Mouse (Mus musculus): Measurements from ENCODE around the gene Bex1. TPM values are rescaled to one million over a fixed set of nuclear protein-coding genes. Genes with fewer than 3 reads are reported as not detected.

Gene Bex1
- 153 and 182 TPM in 2 replicates for polyA plus RNA-seq (2012; rRNA removed)

GRCm38 (mm10) chrX:136214729-136215677 is at the start of gene Bex1, which contains the start of gene Tceal7:
TSS of gene Bex1 (minus strand) at chrX:136215513.
TSS of gene Tceal7 (plus strand) at chrX:136214779.

GRCm38 (mm10) chrX:136244574-136245229 is 29.4 kb upstream of the Bex1 start, which contains the start of gene Tceal9:
TSS of gene Tceal9 (plus strand) at chrX:136245079.

GRCm38 (mm10) chrX:136203664-136204066 is 11.6 kb downstream of the Bex1 start, which contains the start of gene Tceal5:
TSS of gene Tceal5 (minus strand) at chrX:136203876.

GRCm38 (mm10) chrX:136172118-136172551 is 43.2 kb downstream of the Bex1 start, which contains the start of gene Tceal8:
TSS of gene Tceal8 (minus strand) at chrX:136172342.

Other genes with a start within 250 kb of the Bex1 start
- gene Arxes2, start 221.7 kb downstream of the Bex1 start, polyA plus RNA-seq (2012; rRNA removed), result 11.0 and 11.1 TPM in 2 replicates
- 2.9 and 3.1 TPM in 2 replicates for gene Arxes1, start 182.1 kb downstream of the Bex1 start, polyA plus RNA-seq (2012; rRNA removed)
- 62.0 and 65.3 TPM in 2 replicates for gene Bex2, start 147.3 kb downstream of the Bex1 start, polyA plus RNA-seq (2012; rRNA removed)
- gene Nxf3, start 130.3 kb downstream of the Bex1 start, polyA plus RNA-seq (2012; rRNA removed), result 0.29 and 0.37 TPM in 2 replicates
- gene Bex4, start 76.5 kb downstream of the Bex1 start, polyA plus RNA-seq (2012; rRNA removed), result 75.6 and 83.5 TPM in 2 replicates
- 84.2 and 93.2 TPM in 2 replicates for gene Tceal8, start 43.2 kb downstream of the Bex1 start, polyA plus RNA-seq (2012; rRNA removed)
- 29.0 and 35.8 TPM in 2 replicates for gene Tceal5, start 11.6 kb downstream of the Bex1 start, polyA plus RNA-seq (2012; rRNA removed)
- 0.09 and 0.30 TPM in 2 replicates for gene Tceal7, start 734 bp downstream of the Bex1 start, polyA plus RNA-seq (2012; rRNA removed)
- gene Tceal9, start 29.6 kb upstream of the Bex1 start, polyA plus RNA-seq (2012; rRNA removed), result 161 and 162 TPM in 2 replicates
- 204 and 221 TPM in 2 replicates for gene Bex3, start 54.7 kb upstream of the Bex1 start, polyA plus RNA-seq (2012; rRNA removed)